Comparison of ENCODE assay signal across 9 mouse cellular contexts in genomic region chr6:54631462-54631861, GRCm38 (mm10). TPM values are rescaled to one million over a fixed set of nuclear protein-coding genes. Genes with fewer than 3 reads are reported as not detected.
DNase-seq lines count a peak whose midpoint lies in the region; ATAC-seq lines count a peak whose summit lies in the region.
"Had no signal": no experiment of that assay in that cellular context is flagged by ENCODE, and none has a peak within 500 bp of the region (broad histone marks: within the 10 kb centered on the region; RNA-seq: fewer than 3 reads in every experiment).

No protein-coding gene starts in this region.

- H3K9ac ChIP-seq in kidney, embryonic 15.5 days: no peak overlapping the region
- H3K9ac ChIP-seq: lung, embryonic 15.5 days had no signal

- peaks cover 49% of the 10 kb centered on the region for H3K36me3 ChIP-seq in kidney, embryonic 15.5 days

- no peak overlapping the region for H3K4me2 ChIP-seq in kidney, embryonic 15.5 days
- H3K4me2 ChIP-seq: lung, embryonic 15.5 days had no signal

- no peaks in the 10 kb centered on the region for H3K9me3 ChIP-seq in kidney, embryonic 15.5 days (replicated peaks)
- H3K9me3 ChIP-seq: lung, embryonic 15.5 days had no signal

- no peaks in the 10 kb centered on the region for H3K4me1 ChIP-seq in kidney, embryonic 15.5 days
- H3K4me1 ChIP-seq: lung, embryonic 15.5 days had no signal

- no peak overlapping the region for H3K27ac ChIP-seq in kidney, embryonic 15.5 days
- H3K27ac ChIP-seq: lung, embryonic 15.5 days had no signal

- H3K4me3 ChIP-seq in kidney, embryonic 15.5 days (replicated peaks): no peak overlapping the region
- H3K4me3 ChIP-seq: lung, embryonic 15.5 days had no signal

- 52% methylated on average over 3 of the region's 3 CpGs for WGBS in kidney, embryonic 15.5 days

- intact Hi-C loops in gastrocnemius, postnatal 14 days (cut with DNase I; ENCODE audit: low total_unique reads): no loop called here

- peak; percentile 50 for DNase-seq in CD4-positive, CD25-positive, alpha-beta regulatory T cell, adult 2 months (ENCODE audit: low read depth, low spot score)
- peak; percentile 19 for DNase-seq in kidney, postnatal 10 days
- DNase-seq in NIH3T3 (ENCODE audit: low read depth): peak; percentile 69
- peak; percentile 59 for DNase-seq in lung, postnatal 36 days
- DNase-seq in gastrocnemius, postnatal 14 days: no peak

- no peak for ATAC-seq in CD4-positive, CD25-positive, alpha-beta regulatory T cell, adult 4 months
- no peak for ATAC-seq in kidney, embryonic 15.5 days (replicated peaks; ENCODE audit: low FRiP score)
- ATAC-seq in monocyte, adult 5-6 weeks (replicated peaks; ENCODE audit: insufficient number of reproducible peaks, low FRiP score, low TSS enrichment, poor library complexity, severe bottlenecking): no peak

- H3K27me3 ChIP-seq in kidney, embryonic 15.5 days: no peaks in the 10 kb centered on the region
- H3K27me3 ChIP-seq: lung, embryonic 15.5 days had no signal

RNA-seq across cellular contexts. Expression of gene Fkbp14, which starts 34.4 kb away (rescaled TPM):
- not detected for polyA plus RNA-seq in CD4-positive, CD25-positive, alpha-beta regulatory T cell, adult 4 months (2017; shearing (Covaris generic))
- 28.5 and 29.1 TPM in 2 replicates for polyA plus RNA-seq in kidney, embryonic 15.5 days (2015; fragmentation: Nextera tagmentation; extraction: Ambion mirVana)
- 0.58 TPM in 1 of 3 replicates, not detected in the others for total RNA-seq in monocyte, adult 5-6 weeks (2017)
- total RNA-seq in gastrocnemius, postnatal 14 days (2021): 10 to 100 TPM; 14.4 to 14.7 TPM

RNA-seq across cellular contexts. Expression of gene Plekha8, which starts 36.6 kb away (rescaled TPM):
- polyA plus RNA-seq in CD4-positive, CD25-positive, alpha-beta regulatory T cell, adult 4 months (2017; shearing (Covaris generic)): under 1 TPM; 0.67 to 0.73 TPM
- polyA plus RNA-seq in kidney, embryonic 15.5 days (2015; fragmentation: Nextera tagmentation; extraction: Ambion mirVana): 8.9 and 9.8 TPM in 2 replicates
- 1.5 to 2.2 TPM (median 2.0 TPM) in 3 replicates for total RNA-seq in monocyte, adult 5-6 weeks (2017)
- 1 to 10 TPM; 4.7 to 6.2 TPM for total RNA-seq in gastrocnemius, postnatal 14 days (2021)

RNA-seq across cellular contexts. Expression of gene Mturn, which starts 50.0 kb away (rescaled TPM):
- 10 to 100 TPM; 22.2 to 26.3 TPM for polyA plus RNA-seq in CD4-positive, CD25-positive, alpha-beta regulatory T cell, adult 4 months (2017; shearing (Covaris generic))
- 6.0 and 6.9 TPM in 2 replicates for polyA plus RNA-seq in kidney, embryonic 15.5 days (2015; fragmentation: Nextera tagmentation; extraction: Ambion mirVana)
- 4.6 to 9.5 TPM (median 7.1 TPM) in 3 replicates for total RNA-seq in monocyte, adult 5-6 weeks (2017)
- 1 to 10 TPM; 6.9 to 8.0 TPM for total RNA-seq in gastrocnemius, postnatal 14 days (2021)
